Mouse (Mus musculus) embryo, embryonic 10 days (tissue): ENCODE data around the gene Prss21.
A peak's percentile ranks its signal among the peaks of the same experiment; 100 is the strongest.

ENCODE experiments used
- DNase-seq: peaks from one replicate; pipeline ENCODE4 v3.0.0-alpha.2; 2015; ENCODE audit warnings: low spot score

Gene Prss21

DNA sequence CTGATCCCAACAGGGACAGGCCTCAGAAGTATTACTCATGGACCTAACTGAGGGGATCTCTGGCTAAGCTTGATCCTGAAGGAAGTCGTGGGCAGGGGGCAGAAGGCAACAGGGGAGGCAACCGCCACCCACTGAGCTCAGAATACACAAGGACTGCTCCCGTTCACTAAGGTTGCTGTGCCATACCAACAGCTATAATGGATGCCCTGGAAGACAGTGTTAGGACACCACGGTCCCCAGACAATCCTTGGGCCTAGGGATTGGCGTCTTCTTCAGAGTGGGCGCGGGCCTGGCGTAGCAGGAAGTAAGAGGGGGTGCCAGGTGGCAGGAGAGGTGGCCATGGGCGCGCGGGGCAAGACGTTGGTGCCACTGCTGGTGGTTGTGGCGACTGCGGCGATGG is at the start of gene Prss21:
Prss21 (plus strand) TSS at position 301 of the 400 bp plus-strand sequence.
- DNase-seq, result no peak

DNA sequence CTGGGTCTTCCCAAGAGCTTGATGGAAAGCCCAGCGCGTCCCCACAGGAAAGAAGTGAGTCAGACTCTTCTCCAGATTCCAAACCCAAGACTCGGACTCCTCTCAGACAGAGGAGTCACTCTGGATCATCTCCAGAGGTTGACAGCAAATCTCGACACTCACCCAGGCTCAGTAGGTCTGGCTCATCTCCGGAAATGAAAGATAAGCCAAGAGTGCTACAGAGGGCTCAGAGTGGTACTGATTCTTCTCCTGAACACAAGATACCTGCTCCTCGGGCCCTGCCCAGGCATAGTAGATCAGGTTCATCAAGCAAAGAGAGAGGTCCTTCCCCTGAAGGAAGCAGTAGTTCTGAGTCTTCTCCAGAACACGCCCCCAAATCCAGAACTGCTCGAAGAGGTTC is 49.3 kb upstream of the Prss21 start:
- no peak for DNase-seq

DNA sequence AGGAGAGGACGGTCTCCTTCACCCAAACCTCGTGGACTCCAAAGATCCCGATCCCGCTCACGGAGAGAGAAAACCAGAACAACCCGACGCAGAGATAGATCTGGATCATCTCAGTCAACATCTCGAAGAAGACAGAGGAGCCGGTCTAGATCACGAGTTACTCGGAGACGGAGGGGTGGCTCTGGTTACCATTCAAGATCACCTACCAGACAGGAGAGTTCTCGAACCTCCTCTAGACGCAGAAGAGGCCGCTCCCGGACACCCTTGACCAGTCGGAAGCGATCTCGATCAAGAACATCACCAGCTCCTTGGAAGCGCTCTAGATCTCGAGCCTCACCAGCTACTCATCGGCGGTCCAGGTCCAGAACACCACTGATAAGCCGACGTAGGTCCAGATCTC is 48.6 kb upstream of the Prss21 start:
- no peak for DNase-seq

DNA sequence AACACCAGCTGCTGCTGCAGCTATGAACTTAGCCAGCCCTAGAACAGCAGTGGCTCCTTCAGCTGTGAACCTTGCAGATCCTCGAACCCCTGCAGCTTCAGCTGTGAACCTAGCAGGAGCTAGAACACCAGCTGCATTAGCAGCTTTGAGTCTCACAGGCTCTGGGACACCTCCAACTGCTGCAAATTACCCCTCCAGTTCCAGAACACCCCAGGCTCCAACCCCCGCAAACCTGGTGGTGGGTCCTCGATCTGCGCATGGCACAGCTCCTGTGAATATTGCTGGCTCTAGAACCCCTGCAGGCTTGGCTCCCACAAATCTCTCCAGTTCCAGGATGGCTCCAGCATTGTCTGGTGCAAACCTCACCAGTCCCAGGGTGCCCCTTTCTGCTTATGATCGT is 47.1 kb upstream of the Prss21 start:
- DNase-seq, result no peak

DNA sequence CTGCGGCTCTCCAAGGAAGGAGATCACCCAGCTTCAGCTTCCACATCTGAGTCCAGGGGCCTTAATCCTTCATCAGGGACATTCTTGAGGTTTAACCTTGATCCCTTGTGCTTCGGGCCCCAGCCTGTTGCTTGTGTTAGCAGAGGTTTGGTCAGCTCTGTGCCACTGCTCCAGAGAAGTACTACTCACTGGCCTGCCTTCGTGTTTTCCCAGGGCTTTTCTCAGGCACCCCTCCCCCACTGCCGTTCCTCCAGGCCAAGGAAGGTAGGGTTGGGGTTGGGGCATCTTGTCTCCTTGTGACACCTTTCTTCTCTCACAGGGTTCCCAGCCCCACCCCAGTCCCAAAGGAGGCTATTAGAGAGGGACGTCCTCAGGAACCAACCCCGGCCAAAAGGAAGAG is 45.8 kb upstream of the Prss21 start:
- DNase-seq, result no peak

DNA sequence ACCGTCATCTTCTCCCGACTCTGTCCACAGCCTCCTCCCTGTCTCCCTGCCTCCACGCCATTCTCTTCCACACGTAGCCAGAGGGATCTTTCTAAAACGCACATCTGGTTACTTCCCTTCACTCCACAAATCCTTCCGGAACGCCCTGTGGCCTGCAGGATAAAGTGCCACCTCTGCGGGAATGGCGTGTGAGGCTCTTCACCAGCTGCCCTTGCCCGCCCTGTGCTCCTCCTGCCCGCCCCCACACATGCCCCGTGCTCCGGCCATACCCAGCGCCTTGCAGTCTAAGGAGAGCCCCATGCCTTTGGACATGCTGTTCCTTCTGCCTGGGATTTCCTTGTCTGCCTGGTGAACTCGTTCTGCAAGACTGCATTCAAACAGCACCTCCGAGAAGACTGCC is 44.8 kb upstream of the Prss21 start:
- no peak for DNase-seq

DNA sequence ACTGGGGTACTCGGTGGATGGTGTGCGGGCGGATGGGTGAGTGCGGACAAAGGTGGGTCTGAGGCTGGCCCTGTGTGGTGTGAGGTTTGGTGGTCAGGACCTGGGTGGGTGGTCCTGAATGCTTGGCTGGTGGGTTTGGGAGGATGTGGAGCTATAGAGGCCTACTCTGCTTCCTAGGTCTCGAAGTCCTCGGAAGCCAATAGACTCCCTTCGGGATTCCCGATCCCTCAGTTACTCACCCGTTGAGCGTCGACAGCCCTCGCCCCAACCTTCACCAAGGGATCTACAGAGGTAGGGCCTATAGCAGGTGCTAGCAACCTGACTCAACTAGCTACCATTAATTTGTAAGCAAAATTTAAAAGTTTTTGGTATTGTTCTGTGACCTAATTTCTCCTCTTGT is 44.2 kb upstream of the Prss21 start:
- no peak for DNase-seq

DNA sequence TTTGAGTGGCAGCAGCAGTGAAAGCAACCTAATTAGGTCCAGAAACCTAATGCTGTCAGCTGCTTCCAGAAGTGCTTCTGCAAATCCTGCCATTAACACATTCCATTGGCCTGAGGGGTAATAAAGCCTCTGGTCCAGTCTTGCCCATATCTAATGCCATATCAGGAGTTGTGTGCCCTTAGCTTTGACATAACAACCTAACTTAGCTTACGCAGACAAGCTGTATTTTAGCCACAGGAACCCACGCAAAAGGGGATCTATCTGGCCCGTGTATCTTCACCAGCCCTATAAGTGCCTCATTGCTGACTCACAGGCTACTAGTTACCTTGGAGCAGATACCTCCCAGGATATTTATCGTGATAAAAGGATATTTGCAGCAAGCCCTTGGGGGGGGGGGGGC is 42.3 kb upstream of the Prss21 start:
- DNase-seq, result no peak

DNA sequence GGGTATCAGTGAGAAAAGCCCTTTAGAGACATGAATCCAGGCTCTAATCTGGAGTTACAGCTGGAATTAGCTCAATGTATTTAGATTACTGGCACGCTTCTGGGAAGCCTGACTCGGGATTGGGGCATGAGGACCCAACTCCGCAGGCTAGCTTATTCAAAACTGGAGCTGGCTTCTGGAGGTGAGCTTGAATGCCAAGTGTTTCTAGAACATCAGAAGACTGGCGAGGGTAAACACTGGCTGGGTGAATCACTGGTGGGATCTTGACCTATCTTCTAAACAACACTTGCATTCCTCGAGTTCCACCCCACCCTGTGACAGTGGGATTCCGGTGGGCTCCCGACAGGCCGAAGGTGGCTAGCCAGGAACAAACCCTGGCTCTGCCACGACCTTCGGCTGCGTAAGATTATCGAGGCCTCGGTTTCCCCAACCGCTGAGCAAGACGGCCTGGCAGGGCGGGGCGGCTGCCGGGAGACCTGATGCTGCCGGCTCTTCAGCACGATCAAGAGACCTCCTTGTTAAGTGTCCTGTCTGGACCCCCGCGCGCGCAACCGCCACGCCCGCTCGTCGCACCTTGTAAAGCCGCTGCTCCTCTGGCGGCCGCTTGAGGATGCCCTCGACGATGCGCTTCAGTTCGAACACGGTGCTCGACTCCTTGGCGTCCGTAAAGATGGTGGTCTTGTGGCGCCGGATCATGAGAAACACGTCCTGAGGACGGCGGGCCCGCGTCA is 39.4 kb upstream of the Prss21 start:
- peak; percentile 76 for DNase-seq

DNA sequence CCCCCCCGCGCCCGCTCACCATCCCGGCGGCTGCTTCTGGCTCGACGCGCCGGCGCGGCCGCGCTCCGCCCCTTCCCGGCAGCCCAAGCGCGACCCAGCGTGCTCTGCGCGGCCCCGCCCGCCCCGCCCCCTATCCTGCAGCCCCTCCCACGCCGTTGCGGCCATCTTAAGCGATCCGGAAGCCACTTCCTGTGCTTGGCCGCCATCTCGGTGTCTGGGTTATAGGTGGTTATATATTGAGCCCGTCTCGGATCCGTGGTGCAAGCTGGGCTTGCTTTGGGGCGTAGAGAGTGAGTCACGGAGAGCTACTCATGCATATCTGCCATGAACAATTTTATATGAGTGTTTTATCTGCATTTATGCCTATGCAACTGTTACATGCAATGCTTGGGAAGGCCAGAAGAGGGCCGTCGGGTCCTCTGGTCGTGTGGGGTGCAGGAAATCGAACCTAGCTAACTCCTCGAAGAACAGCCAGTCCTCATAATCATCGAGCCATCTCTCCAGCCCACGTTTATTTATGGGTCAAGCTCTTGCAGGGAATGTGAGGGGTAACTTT is 38.7 kb upstream of the Prss21 start, which contains the start of gene Elob:
Elob (minus strand) TSS at position 73 of the 556 bp plus-strand sequence.
- DNase-seq, result peak; percentile 93

DNA sequence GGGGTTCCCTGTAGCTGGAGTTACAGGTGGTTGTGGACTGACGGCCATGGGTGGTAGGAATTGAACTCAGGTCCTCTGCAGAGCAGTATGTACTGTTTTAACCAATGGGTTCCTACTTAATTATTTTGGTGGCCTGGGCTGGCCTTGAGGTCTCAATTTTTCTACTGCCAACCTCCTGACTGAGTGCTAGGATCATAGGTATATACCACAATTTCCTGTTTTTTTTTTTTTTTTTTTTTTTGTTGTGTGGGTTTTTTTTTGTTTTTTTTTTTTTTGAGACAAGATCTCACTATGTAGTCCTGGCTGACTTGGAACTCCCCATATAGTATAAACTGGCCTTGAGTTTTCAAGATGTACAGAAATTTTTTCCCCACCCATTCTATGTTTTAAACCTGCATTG is 36.7 kb upstream of the Prss21 start:
- DNase-seq, result no peak

DNA sequence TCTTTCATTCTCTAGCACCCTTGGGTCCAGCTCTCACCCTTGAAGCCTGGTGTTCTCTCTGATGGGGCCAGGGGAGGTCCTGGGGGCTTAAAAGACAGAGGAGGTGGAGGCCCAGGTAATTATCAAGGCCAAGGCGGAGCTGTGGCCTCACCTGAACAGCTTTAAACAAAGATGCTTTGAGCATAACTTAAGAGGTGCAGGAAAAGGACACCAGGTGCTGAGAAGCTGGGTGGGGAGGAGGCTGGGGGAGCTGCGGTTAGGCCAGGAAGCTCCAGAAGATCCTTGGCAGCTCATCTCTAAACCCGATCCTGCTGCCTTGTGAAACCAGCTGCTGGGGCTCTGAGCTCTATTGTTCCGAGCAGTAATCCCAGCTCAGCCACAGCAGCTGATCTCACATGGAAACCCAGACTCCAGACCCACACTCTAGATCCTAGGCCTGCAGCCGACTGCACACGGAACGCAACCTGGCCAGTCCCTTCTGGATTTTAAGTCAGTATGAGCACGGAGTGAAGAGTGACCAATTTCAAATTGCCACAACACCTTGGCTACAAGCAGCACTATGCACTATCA is 31.8 kb upstream of the Prss21 start, which contains the start of gene Prss33:
Prss33 (minus strand) TSS at position 51 of the 570 bp plus-strand sequence.
- no peak for DNase-seq

DNA sequence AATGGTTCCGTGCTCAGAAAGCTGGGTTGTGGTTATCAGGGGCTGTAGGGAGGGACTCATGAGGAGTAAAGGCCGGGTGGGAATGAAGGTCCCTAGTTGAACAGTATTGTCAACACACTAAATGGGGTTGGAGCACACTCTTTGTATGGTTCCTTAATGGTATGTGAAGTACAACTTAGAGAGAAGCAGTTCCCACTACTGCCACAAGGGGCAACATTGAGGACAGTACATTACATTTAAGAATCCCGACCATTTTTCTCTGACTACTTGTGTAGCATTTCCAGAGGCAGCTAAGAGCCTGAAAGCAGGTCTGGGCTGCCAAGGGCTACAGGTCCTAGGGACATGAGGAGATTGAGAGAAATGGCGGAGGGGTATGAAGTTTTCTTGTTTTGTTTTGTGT is 26.7 kb upstream of the Prss21 start:
- peak; percentile 89 for DNase-seq

DNA sequence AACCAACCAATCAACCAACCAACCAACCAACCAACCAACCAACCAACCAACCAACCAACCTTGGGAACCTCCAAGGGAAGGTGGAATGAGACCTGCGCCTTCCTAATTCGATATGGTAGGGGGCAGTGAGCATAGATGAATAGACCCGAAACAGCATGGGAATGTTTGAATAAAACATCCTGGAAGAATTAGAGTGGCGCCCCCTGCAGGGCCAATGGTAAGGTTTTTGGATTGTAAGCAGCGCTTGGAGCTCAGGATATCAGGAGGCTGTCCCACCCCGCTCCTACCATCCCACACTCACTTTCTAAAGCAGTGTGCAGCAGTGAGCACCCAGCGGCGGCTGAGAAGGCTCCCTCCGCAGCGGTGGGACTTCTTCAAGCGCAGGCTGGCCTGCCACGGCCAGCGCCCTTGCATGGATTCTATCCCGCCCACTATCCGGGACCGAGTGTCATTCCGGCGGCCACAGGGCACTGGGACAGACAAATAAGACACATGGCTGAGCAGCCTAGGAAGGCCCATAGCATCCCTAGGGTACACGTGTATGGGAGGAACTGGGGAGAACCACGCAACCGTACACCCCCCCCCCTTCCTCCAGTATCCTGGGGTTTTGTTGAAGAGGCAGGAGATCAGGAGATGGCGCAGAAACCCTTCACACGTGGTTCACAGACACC is 24.6 kb upstream of the Prss21 start:
- no peak for DNase-seq

DNA sequence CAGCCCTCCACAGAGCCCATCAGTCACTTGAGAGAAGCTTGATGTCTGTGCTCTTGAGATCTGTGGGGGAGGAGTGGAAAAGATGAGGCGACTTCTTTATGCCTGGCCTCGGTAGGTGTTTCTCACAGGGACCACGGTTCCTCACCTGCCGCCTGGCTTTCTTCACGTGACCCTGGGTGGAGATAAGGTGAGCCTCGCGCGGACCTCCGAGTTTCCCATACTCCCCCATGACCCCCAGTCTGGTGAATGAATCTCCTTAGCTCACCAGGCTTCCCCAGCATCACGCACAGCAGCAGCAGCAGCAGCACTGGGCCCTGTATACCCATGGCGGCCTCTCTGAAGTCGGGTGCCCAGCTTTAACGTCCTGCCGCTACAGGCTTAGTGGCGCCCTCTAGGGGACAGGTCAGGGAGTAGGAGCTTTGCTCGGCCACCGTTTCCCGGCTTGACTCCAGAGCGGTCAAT is 24.0 kb upstream of the Prss21 start, which contains the start of the genes Prss32 and Prss41:
Prss32 (plus strand) TSS at position 44 of the 462 bp plus-strand sequence.
Prss41 (minus strand) TSS at position 361 of the 462 bp plus-strand sequence.
- peak; percentile 73 for DNase-seq

DNA sequence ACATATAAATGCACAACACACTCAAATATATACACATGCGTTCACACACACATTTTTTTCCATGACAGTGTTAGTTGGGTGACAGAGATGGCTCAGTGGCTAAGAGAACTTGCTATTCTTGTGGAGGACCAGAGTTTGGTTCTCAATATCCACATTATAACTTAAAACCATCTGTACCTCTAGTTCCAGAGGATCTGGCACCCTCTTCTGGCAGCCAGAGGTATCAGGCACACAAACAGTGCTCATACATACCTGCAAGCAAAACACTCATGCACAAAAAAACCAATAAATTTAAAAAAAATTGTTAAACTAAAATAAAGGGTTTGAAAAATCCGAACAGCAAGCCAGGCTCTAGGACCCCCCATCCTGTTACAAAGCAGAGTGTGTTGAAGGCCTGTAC is 17.8 kb upstream of the Prss21 start:
- no peak for DNase-seq

DNA sequence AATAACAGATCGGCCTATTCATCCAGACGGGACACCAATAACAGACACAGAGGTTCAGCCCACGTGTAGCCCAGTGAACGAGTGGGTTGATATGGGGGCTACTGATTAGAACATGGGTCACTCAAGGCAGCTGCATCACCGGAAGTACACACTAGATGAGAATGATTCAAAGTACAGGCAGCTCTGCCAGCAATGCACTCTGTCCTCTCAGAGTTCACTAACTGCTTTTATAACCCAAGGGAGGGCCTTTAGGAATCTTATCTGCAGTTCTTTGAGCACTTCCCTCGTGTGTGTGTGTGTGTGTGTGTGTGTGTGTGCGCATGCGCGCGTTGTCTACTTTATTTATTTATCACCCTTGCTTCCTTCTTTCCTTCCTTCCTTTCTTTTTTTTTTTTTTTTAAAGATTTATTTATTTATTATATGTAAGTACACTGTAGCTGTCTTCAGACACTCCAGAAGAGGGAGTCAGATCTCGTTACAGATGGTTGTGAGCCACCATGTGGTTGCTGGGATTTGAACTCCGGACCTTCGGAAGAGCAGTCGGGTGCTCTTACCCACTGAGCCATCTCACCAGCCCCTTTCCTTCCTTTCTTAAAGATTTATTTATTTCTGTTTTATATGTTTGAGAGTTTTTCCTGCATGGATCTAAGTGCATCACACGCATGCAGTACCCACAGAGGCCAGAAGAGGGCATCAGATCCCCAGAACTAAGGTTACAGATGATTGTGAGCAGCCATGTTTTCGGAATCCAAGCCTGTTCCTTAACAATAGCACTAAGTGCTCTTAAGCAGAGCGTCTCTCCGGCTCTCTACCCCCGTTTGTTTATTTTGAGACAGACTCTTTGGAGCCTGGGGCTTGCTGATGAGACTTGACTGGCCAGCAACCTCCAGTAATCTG is 16.8 kb upstream of the Prss21 start:
- DNase-seq, result peak; percentile 86

DNA sequence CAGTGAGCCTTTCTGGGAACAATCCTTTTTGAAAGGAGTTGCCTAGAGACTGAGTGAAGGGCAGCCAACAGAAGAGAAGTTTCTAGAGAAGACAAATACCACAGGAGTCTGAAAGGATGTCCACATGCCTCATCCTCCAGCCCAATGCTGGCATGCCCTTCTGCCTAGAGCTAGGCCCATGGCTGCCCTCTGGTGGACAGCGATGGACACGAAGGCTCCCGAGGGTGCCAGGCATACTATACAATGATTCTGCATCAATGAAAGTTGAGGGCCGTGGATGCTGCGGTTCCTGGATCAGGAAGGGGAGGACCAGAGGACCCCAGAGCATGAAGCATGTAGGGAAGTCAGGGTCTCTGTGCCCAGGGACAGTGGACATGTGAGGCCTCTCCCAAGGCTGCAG is 14.6 kb upstream of the Prss21 start:
- DNase-seq, result peak; percentile 74

DNA sequence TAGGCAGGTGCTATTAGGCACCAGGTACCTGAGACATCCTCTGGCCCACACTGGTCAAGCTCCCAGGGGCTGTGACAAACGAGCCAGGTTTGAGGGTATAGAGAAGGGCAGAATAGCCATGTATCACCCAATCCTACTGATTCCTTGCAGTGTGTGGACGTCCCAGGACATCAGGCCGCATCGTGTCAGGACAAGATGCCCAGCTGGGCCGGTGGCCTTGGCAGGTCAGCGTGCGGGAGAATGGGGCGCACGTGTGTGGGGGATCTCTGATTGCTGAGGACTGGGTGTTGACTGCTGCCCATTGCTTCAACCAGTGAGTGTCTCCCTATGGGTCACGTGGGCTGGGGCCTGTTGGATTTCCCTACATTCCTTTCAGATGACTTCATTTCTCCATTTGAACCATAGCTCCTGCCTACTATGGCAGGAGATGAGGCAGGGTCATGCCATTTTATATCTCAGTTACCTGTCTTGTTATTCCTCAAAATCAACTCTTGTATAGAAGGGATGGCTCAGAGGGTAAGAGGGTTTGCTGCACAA is 13.6 kb upstream of the Prss21 start:
- no peak for DNase-seq

DNA sequence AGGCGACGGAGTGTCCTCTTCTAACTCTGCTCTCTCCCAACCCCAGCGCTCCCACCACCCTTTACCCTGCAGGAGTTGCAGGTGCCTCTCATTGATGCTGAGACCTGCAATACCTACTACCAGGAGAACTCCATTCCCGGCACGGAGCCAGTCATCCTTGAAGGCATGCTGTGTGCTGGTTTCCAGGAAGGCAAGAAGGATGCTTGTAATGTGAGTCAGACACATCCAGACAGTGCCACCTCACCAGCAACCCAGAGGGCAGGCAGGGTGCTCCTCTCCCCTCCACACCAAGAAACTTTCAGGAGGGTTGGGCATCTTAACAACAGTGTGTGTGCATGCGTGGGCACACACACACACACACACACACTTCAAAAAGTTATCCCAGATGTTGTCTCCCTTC is 10.7 kb upstream of the Prss21 start:
- DNase-seq, result no peak

DNA sequence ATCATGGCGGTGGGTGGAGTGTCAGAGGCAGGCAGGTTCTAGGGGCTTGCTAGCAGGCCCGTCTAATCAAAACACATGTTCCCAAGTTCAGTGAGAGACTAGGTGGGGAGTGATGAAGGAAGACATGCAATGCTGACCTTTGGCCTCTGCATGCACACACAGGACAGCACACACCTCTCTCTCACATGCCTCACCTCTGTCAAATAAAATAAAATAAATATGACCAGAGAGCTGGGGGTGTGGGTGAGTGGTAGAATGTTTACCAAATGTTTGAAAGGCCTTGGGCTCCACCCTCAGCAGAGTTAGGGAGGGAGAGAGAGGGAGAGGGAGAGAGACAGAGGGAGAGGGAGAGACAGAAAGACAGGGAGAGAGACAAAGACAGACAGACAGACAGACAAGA is 9.9 kb upstream of the Prss21 start:
- DNase-seq, result no peak
